Mouse (Mus musculus) embryo, embryonic 11 days (tissue): ENCODE results near the gene Fgd4.
"Not testable (repeated sequence)": the region's sequence is repeated elsewhere in the genome, so short reads cannot be mapped to it uniquely, and the experiment has no call there.

Experiments used
- DNase-seq: peaks from one replicate; pipeline ENCODE4 v3.0.0-alpha.2; 2015

Fgd4 gene

DNA sequence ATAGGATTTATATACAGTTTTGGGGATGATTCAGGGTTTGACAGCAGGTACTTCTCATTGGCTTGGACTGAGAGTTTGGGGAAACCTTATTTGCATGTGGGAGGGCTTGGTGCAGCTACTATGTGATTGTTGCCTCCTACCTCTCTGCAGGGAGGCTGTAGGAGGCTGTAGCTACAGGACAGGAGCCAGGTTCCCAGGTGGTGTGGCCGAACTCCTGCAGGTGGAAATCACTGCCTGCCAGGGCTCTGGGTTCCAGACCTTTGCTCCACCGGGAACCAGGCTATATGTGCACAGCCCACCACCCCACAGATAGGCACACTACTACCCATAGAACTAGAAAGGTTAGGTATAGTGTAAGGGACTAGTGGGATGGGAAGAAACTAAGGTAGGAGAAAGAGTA, 61.0 kb downstream of the Fgd4 start:
- DNase-seq = not testable (repeated sequence)

DNA sequence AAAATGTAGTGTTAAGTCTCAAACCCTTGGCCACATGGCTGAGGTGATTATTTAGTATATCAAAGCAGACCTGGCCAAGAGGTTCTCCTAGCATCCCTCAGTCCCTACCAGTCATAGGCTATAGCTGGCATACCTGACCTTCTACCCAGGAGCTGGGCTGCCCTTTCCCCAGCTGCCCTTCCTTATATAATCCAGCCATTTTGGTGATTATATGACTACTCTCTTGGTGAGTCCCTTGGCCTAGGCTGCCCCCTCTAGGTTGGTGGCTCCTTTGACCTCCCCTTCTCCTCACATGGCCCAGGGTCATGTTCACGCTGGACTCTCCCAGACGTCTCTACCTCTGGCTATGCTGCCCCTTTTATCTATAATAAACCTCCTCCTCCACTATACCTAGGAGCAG, 65.1 kb downstream of the Fgd4 start:
- no peak for DNase-seq

DNA sequence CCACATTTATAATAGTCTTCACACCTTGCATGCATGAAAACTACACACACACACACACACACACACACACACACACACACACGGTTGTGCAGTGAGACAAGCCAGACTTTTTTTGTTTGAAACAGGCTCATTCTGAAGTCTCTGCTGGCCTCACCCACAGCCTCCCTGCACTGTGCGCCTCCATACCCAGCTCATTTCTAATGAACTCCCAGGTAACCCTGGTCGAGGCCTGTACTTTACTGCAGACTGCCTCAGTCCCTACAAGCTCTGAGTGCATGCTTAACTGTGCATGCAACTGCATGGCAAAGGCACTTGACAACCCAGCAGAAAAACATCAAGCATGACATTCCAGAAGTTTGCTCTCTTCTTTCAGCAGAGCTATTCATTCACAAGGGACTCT, 72.3 kb downstream of the Fgd4 start:
- DNase-seq = no peak

DNA sequence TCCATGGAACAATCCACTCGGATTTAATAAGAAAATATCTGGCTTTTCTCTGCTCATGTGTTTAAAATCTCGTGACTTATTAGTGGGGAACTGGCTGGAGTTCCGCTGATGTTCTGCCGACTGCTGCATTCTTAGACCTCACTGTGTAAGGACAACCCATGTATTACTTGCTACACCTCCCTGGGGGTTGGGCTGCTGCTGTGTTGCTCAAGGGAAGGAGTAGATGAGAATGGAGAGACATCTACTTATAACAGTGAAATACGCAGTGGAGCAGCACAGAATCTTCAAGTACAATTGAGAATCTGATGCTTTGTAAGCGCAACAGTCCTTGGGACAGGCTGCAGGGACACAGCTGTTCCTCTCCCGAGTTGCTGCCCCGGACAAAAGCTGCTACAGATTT, 73.1 kb downstream of the Fgd4 start:
- peak; percentile 26 for DNase-seq

DNA sequence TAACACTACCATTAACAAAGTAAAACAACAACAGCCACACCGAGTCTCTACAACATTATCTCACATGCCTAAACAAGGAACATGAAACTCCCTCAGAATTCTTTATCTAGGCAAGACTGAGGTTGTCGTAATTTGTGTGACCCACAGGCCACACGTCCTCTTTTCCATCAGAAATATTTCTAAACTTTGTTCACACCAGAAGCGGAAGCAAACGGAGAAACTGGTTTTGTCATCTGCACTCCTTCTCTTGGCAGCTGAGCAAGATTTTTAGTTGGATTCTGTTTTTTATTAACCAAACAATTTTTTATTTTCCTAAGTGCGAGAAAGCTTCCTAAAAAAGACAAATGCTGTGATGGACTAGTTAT, 73.6 kb downstream of the Fgd4 start:
- DNase-seq = no peak

DNA sequence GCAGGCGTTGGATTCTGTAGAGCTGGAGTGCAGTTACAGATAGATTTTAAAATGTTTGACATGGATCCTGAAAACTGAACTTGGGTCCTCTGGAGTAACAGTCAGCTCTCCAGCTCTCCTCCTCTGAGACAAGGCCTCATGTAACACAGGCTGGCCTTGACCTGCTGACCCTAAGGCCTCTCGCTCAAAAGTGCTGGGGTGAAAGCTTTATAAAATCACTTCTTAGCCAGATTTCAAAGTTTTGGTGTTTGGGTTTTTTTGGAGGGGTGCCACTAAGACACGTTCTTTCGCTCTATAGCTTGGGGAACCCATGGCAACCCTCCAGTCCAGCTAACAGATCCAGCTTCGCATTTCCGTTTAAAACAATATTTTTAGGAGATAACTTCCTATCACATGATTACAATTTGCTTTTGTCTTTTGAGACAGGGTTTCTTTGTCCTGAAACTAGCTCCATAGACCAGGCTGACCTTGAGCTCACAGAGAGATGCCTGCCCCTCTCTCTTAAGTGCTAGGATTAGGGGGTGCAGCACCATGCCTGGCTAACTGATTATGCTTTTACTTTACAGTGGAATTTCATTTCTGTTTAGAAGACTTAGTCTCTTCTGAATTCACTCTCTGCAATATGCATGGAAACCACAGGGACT, 74.1 kb downstream of the Fgd4 start:
- DNase-seq = peak; percentile 24

DNA sequence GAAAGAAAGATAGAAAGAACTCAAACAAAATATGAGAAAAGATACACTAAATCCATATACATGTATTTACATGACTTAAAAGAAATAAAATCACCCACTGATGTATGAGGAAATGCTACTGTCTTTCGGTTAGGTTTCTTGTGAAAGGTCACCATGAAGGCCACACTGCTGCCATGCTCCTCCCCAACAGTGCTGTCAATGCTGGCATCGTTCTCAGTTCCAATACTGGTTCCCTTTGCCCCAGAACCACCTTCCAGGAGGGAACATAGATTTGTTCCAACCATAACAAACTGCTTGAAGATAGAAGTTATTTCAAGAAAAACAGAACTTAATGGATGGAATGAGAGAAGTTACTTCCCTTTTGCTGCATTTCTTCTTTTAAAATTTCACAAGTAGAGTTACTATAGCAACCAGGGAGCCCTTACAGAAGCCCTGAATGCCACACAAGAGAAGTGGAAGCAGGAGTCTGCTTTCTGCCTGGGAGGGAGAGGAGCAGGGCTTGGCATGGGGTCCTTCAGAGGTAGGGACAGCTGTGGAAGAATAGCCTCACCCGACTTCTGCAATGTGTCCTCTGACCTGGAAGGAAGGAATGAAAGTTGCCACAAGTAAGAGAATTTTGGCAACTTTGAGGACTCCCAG, 75.0 kb downstream of the Fgd4 start:
- no peak for DNase-seq

DNA sequence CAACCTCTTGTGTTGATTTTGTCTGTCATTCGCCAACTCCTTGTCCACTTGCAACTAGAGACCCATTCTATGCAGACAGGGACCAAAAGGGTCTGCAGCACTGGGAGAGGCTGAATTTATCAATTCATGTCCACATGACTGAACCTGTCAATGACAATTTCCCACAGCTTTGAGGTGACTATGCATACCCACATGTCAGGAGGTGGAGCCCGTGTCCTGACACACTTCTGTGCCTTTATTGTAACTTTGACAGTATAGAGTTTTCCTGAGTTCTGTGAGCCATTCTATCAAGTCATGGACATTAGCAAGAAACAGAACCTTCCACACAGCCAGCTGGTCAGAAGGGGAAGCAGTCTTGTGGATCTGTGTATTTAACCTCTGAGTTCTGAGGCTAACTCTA, 76.7 kb downstream of the Fgd4 start:
- DNase-seq = no peak

DNA sequence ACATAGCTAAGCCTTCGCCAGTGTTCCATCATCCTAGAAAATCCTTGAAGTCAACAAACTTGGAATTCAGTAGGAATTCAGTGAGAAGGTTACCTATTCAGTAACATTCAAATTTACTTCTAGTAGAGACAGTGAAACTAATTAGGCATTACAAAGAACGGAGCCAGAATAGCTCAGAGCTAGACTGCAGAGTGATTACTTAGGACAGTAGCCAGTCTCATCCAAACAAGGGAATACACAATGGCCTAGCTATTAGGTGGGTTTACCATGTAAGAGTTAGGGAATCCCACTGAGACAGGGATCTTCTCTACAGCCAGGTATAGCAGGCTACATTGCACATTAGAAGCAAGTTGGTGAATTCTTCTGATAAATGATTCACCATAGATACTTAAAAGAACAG, 77.5 kb downstream of the Fgd4 start:
- not testable (repeated sequence) for DNase-seq

DNA sequence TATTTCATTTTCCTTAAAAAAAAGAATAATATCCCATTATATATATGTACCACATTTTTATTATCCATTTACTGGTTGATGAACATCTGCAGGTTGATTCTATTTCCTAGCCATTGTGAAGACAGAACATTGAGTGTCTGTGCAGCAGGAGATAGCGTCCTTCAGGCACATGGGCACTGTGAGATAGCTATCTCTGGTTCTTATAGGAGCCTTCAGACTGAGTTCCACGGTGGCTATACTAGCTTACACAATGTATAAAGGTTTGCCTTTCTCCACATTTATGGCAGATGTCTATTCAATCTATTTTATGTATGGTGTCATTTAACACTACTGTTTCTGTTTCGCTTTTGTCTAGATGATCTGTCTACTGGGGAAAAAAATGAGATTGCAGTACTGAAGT, 98.9 kb downstream of the Fgd4 start:
- no peak for DNase-seq

DNA sequence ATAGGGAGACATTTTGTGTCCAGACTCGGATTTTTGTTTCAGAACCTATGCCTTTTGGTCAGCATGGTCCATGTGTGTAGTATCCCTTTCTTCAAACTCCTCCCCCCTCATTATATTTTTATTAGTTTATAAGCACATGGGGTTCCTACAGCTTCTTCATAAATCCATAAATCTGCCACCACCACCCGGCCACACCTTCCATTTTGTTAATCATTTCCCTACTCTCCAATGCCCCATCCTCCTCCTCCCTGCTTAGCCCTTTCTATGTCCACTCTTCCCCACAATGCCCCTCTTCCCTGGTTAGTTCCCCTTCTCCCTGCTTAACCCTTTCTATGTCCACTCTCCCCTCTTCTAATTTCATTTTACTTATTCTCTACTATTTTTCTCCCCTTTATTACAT, 99.4 kb downstream of the Fgd4 start:
- DNase-seq = no peak

DNA sequence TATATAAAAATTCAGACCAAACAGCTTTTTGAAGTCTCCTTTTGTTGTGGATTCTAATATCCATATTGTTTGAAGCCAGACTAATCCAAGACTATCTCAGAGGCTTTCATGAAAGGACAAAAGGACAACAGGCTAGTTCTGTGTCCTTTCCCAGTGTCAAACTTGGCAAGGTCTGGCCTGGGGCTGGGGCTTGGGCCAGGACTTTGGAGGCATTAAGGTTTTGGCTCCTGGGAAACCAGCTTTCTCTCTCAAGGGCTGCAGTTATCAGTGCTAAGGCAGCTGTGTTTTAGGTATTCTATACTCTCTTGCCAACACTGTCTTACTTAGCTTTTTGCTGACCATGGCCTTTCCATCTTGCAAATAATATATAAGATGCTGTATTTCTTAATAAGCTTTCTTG, 101.6 kb downstream of the Fgd4 start:
- DNase-seq = no peak

DNA sequence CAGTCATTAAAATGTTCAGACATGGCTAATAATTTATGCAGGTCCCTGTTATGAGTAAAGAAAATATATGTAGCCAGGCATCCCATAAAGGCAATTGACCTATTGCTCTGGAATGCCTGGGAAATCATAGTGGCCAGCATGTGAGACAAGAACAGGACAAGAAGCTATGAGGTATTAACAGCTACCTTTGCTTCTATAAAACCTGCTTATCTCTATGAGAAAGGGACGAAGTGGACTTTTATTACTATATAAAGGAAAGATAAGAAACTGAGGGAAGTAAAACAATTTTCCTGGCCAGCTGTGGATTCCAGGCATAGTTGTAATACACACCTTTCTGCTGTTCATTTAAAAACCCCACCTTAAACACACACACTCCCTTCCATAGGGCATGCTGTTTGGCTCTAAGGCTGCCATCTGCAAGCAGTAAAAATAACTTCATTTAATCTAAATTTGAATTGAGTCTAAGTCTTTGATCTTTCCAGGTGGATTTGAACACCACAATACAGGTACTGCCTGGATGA, 114.8 kb downstream of the Fgd4 start:
- no peak for DNase-seq

DNA sequence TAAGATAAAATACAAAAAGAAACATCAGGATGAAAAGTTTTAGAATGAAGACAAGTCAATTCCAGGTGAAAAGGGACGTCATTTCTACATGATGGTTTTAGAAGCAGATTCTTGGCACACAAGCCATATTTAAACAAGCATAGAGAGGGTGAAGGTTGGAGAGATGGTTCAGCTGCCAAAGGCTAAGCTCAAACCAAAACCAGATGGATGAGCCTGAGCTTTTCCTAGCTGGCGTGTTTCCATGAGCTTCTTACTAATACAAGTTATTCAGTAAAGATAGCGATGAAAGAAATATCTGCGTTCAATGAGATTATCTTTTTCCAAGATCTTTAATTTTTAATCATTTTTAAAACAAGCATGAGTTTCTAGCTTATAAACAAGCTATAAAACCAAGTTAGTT, 115.7 kb downstream of the Fgd4 start:
- DNase-seq = no peak

DNA sequence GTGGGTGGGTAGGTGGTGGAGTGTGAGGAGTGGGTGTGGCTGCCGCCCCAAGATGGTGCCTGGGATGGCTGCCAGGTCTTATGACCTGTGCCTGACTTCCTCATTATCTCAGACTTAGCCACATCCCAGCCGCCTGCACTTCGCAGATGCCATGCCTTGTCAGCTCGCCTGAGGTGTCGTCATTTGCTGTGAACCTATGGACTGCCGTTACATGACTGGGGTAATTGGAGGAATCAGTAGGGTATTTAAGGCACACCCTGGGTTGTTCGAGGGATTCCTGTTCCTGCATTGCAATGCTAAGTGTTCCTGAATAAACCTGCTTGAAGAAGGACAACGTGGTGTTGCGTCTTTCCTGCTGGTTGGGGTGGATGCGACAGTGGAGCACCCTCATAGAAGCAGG, 126.9 kb downstream of the Fgd4 start:
- not testable (repeated sequence) for DNase-seq

DNA sequence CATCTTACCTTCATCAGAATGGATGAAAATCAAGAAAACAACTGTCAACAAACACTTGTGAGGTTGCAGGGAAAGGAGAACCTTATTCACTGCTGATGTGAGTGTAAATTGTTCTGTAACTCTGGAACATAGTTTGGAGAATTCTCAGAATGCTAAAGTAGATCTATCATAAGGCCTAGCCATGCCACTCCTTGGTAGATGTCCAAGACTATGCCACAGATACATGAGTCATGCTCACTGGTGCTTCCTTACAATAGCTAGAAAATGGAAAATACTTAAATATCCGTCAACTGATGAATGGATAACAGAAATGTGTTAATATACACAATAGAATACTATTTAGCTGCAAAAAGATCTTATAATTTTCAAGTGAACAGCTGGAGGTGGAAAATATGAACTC, 150.3 kb downstream of the Fgd4 start:
- no peak for DNase-seq

DNA sequence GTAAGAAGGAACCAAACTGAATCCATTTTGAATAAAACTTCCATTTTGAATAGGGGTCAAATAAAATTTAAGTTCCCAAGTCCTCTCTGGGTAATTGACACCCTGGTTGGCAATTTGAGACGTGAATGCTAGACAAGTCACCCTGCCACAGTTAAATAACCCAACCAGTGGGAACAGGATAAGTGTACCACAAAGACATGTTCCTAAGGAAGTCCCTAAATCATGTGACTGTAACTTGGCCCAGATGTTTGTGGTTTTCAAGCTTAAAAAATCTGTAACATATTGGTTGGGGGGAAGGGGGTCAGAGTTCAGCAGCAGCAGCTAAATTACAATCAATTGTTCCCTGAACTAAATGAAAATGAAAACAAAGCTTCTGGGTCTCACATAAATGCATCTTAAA, 161.9 kb downstream of the Fgd4 start:
- DNase-seq = peak; percentile 23

DNA sequence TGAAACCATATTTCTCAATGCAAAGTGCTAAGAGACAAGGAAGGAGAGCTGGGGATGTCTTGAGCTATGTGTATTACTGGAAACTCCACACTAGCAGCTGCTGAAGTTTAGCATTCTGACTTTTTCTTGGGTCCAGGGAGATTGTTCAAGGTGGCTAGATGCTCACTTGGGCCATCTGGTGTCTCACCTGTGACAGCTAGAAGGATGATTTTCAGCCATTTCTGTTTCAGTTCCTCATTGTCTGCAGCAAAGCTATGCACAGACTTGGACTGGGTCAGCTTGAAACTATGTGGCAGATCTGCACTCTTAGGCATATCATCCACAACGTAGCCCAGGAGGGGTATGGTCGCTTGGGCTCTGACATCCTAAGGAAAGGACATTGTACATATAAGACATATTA, 177.9 kb downstream of the Fgd4 start:
- no peak for DNase-seq

DNA sequence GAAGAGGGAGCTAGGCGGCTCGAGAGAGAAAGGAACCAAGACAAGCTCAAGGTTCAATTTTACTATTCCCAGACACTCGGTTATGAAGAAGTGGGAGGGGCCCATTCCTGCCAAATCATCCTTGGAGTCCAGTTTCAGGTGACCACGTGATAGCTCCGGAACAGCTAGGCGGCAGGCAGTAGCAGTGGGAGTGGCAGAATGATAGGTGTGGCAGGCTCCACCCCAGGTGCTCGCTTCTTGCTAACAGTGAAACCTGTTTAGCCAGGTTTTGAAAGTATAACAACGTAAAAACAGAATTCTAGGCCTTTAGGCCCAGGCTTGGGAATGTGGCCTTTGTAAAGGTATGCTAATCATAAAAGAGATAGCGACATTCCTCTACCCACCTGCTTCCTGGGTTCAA, 233.1 kb downstream of the Fgd4 start:
- not testable (repeated sequence) for DNase-seq
